Mouse (Mus musculus): ENCODE measurements around the gene Iqcf1. TPM values are rescaled to one million over a fixed set of nuclear protein-coding genes. Genes with fewer than 3 reads are reported as not detected.

Gene Iqcf1
- total RNA-seq, 1 experiment: 1.7 TPM

GRCm38 (mm10) chr9:106466721-106467120 lies 33.0 kb upstream of the Iqcf1 start:
- no peaks in the 10 kb centered on the region for H3K9me3 ChIP-seq (ENCODE audit: control insufficient read depth, insufficient read depth, low read depth, low read length)
- H3K36me3 ChIP-seq (ENCODE audit: control insufficient read depth, insufficient read depth, low read length, poor library complexity, severe bottlenecking): peaks cover 17% of the 10 kb centered on the region
- in situ Hi-C loops (cut with MboI; ENCODE audit: low sequenced_read_pairs in 2 of 2, unreplicated experiment in 2 of 2): no loop called here
- H3K9ac ChIP-seq (ENCODE audit: insufficient read depth, low read depth, low read length, poor library complexity, severe bottlenecking): no peak overlapping the region
- no peak overlapping the region for H3K4me3 ChIP-seq (ENCODE audit: insufficient read depth in 1 of 2, low read depth in 1 of 2, low read length in 2 of 2, poor library complexity in 1 of 2, severe bottlenecking in 1 of 2)
- TF ChIP-seq ZNF384 (IDR thresholded peaks at IDR 0.05; ENCODE audit: low read depth, low read length) (no peak), ZC3H11A (IDR thresholded peaks at IDR 0.05; ENCODE audit: borderline replicate concordance, low read depth, low read length) (no peak), HCFC1 (IDR thresholded peaks at IDR 0.05; ENCODE audit: borderline replicate concordance, insufficient read depth, low read length) (no peak), CHD2 (IDR thresholded peaks at IDR 0.05; ENCODE audit: low read depth, low read length) (no peak), MAFK (IDR thresholded peaks at IDR 0.05; ENCODE audit: insufficient read depth, low read depth, low read length) (no peak)
- H3K27ac ChIP-seq (ENCODE audit: insufficient read depth, low read depth, low read length, poor library complexity, severe bottlenecking): no peak overlapping the region
- peaks cover 3 to 38% of the 10 kb centered on the region in 2 experiments; a peak in 3 of 4 replicates for H3K4me1 ChIP-seq (ENCODE audit: control insufficient read depth in 2 of 2, insufficient read depth in 2 of 2, low read length in 2 of 2, poor library complexity in 1 of 2)
- no peak for DNase-seq (ENCODE audit: low read depth, low spot score)

- H3K4me3 ChIP-seq (ENCODE audit: insufficient read depth in 1 of 2, low read depth in 1 of 2, low read length in 2 of 2, poor library complexity in 1 of 2, severe bottlenecking in 1 of 2): no peak overlapping the region
- no peak overlapping the region for H3K9ac ChIP-seq (ENCODE audit: insufficient read depth, low read depth, low read length, poor library complexity, severe bottlenecking)
- TF ChIP-seq CHD2 (IDR thresholded peaks at IDR 0.05; ENCODE audit: low read depth, low read length): no peak
- no peak for TF ChIP-seq MAFK (IDR thresholded peaks at IDR 0.05; ENCODE audit: insufficient read depth, low read depth, low read length)
- TF ChIP-seq HCFC1 (IDR thresholded peaks at IDR 0.05; ENCODE audit: borderline replicate concordance, insufficient read depth, low read length): no peak
- TF ChIP-seq ZNF384 (IDR thresholded peaks at IDR 0.05; ENCODE audit: low read depth, low read length): no peak
- TF ChIP-seq ZC3H11A (IDR thresholded peaks at IDR 0.05; ENCODE audit: borderline replicate concordance, low read depth, low read length): no peak
- peaks cover 8% of the 10 kb centered on the region for H3K36me3 ChIP-seq (ENCODE audit: control insufficient read depth, insufficient read depth, low read length, poor library complexity, severe bottlenecking)
- H3K27ac ChIP-seq (ENCODE audit: insufficient read depth, low read depth, low read length, poor library complexity, severe bottlenecking): no peak overlapping the region
- H3K4me1 ChIP-seq (ENCODE audit: control insufficient read depth in 2 of 2, insufficient read depth in 2 of 2, low read length in 2 of 2, poor library complexity in 1 of 2): peaks cover 3 to 36% of the 10 kb centered on the region in 2 experiments; a peak in 3 of 4 replicates
- in situ Hi-C loops (cut with MboI; ENCODE audit: low sequenced_read_pairs in 2 of 2, unreplicated experiment in 2 of 2): no loop called here
- H3K9me3 ChIP-seq (ENCODE audit: control insufficient read depth, insufficient read depth, low read depth, low read length): no peaks in the 10 kb centered on the region
- no peak for DNase-seq (ENCODE audit: low read depth, low spot score)
Measured at GRCm38 (mm10) chr9:106467746-106468145, 32.0 kb upstream of the Iqcf1 start.

- Histone ChIP-seq H3K27ac (ENCODE audit: insufficient read depth, low read depth, low read length, poor library complexity, severe bottlenecking) (no peak overlapping the region), H3K9me3 (ENCODE audit: control insufficient read depth, insufficient read depth, low read depth, low read length) (no peaks in the 10 kb centered on the region), H3K36me3 (ENCODE audit: control insufficient read depth, insufficient read depth, low read length, poor library complexity, severe bottlenecking) (no peaks in the 10 kb centered on the region), H3K4me1 (ENCODE audit: control insufficient read depth in 2 of 2, insufficient read depth in 2 of 2, low read length in 2 of 2, poor library complexity in 1 of 2) (peaks cover 3 to 23% of the 10 kb centered on the region in 2 experiments; a peak in 2 of 4 replicates), H3K9ac (ENCODE audit: insufficient read depth, low read depth, low read length, poor library complexity, severe bottlenecking) (no peak overlapping the region), H3K4me3 (ENCODE audit: insufficient read depth in 1 of 2, low read depth in 1 of 2, low read length in 2 of 2, poor library complexity in 1 of 2, severe bottlenecking in 1 of 2) (no peak overlapping the region)
- in situ Hi-C loops (cut with MboI; ENCODE audit: low sequenced_read_pairs in 2 of 2, unreplicated experiment in 2 of 2): no loop called here
- TF ChIP-seq MAFK (IDR thresholded peaks at IDR 0.05; ENCODE audit: insufficient read depth, low read depth, low read length): no peak
- no peak for DNase-seq (ENCODE audit: low read depth, low spot score)
Measured at GRCm38 (mm10) chr9:106469317-106469716, 30.4 kb upstream of the Iqcf1 start.

GRCm38 (mm10) chr9:106469776-106470175 lies 30.0 kb upstream of the Iqcf1 start:
- in situ Hi-C loops (cut with MboI; ENCODE audit: low sequenced_read_pairs in 2 of 2, unreplicated experiment in 2 of 2): no loop called here
- H3K4me1 ChIP-seq (ENCODE audit: control insufficient read depth in 2 of 2, insufficient read depth in 2 of 2, low read length in 2 of 2, poor library complexity in 1 of 2): peaks cover 3 to 22% of the 10 kb centered on the region in 2 experiments; a peak in 2 of 4 replicates
- no peaks in the 10 kb centered on the region for H3K9me3 ChIP-seq (ENCODE audit: control insufficient read depth, insufficient read depth, low read depth, low read length)
- no peak for DNase-seq (ENCODE audit: low read depth, low spot score)
- H3K9ac ChIP-seq (ENCODE audit: insufficient read depth, low read depth, low read length, poor library complexity, severe bottlenecking): no peak overlapping the region
- H3K27ac ChIP-seq (ENCODE audit: insufficient read depth, low read depth, low read length, poor library complexity, severe bottlenecking): no peak overlapping the region
- no peak for TF ChIP-seq ZNF384 (IDR thresholded peaks at IDR 0.05; ENCODE audit: low read depth, low read length)
- no peak for TF ChIP-seq HCFC1 (IDR thresholded peaks at IDR 0.05; ENCODE audit: borderline replicate concordance, insufficient read depth, low read length)
- TF ChIP-seq CHD2 (IDR thresholded peaks at IDR 0.05; ENCODE audit: low read depth, low read length): no peak
- TF ChIP-seq MAFK (IDR thresholded peaks at IDR 0.05; ENCODE audit: insufficient read depth, low read depth, low read length): no peak
- no peak for TF ChIP-seq ZC3H11A (IDR thresholded peaks at IDR 0.05; ENCODE audit: borderline replicate concordance, low read depth, low read length)
- no peaks in the 10 kb centered on the region for H3K36me3 ChIP-seq (ENCODE audit: control insufficient read depth, insufficient read depth, low read length, poor library complexity, severe bottlenecking)
- H3K4me3 ChIP-seq (ENCODE audit: insufficient read depth in 1 of 2, low read depth in 1 of 2, low read length in 2 of 2, poor library complexity in 1 of 2, severe bottlenecking in 1 of 2): no peak overlapping the region
